8 mouse cellular contexts compared by ENCODE assay signal in genomic region chr6:6955395-6955763, GRCm38 (mm10). TPM values are rescaled to one million over a fixed set of nuclear protein-coding genes. Genes with fewer than 3 reads are reported as not detected.
DNase-seq lines count a peak whose midpoint lies in the region; ATAC-seq and TF ChIP-seq lines count a peak whose summit lies in the region.

No protein-coding gene starts in this region.

- no peak for TF ChIP-seq EP300 in CH12.LX (IDR thresholded peaks at IDR 0.05; ENCODE audit: low read length)
- no peak for TF ChIP-seq EP300 in liver, embryonic 14.5 days (IDR thresholded peaks at IDR 0.05; ENCODE audit: low read depth)

- no peak for TF ChIP-seq RAD21 in CH12.LX (IDR thresholded peaks at IDR 0.05; ENCODE audit: low read depth, low read length)

- TF ChIP-seq POLR2A in CH12.LX (IDR thresholded peaks at IDR 0.05; ENCODE audit: low read depth, low read length), result no peak

- H3K4me3 ChIP-seq in gastrocnemius, adult 2 months, result peak overlapping the region; percentile 96
- H3K4me3 ChIP-seq in CH12.LX (replicated peaks in 1 of 3; ENCODE audit: low read depth in 2 of 3, low read length in 2 of 3, poor library complexity in 1 of 3), result peak overlapping the region; percentile 37 to 72 (median 49)
- peak overlapping the region; percentile 67 for H3K4me3 ChIP-seq in forebrain, embryonic 14.5 days (ENCODE audit: low read depth, low read length)
- H3K4me3 ChIP-seq in liver, embryonic 14.5 days (ENCODE audit: insufficient read depth in 1 of 2, low read depth in 2 of 2, low read length in 2 of 2), result peak overlapping the region; percentile 74 to 96

- TF ChIP-seq CTCF in gastrocnemius, adult 2 months (IDR thresholded peaks at IDR 0.05), result no peak
- no peak for TF ChIP-seq CTCF in CH12.LX (conservative IDR thresholded peaks at IDR 0.05 in 1 of 2, IDR thresholded peaks at IDR 0.05 in 1 of 2; ENCODE audit: low read depth in 2 of 2, low read length in 2 of 2)
- TF ChIP-seq CTCF in liver, embryonic 14.5 days (IDR thresholded peaks at IDR 0.05; ENCODE audit: low read depth), result no peak

- in situ Hi-C loops in CH12.LX (cut with MboI; ENCODE audit: low pct_ligation_motif_present, low pct_unique_long_range_greater_than_20kb, low sequenced_read_pairs), result no loop called here

- H3K4me2 ChIP-seq in CH12.LX (ENCODE audit: insufficient read depth, low read depth, poor library complexity, severe bottlenecking), result peak overlapping the region; percentile 89
- peak overlapping the region; percentile 60 for H3K4me2 ChIP-seq in forebrain, embryonic 14.5 days (ENCODE audit: low read length)
- peak overlapping the region; percentile 77 for H3K4me2 ChIP-seq in liver, embryonic 14.5 days (ENCODE audit: low read depth)

- H3K4me1 ChIP-seq in CH12.LX (ENCODE audit: control insufficient read depth in 1 of 2, insufficient read depth in 2 of 2), result no peaks in the 10 kb centered on the region
- H3K4me1 ChIP-seq in forebrain, embryonic 14.5 days (ENCODE audit: control insufficient read depth, insufficient read depth, low read length), result peaks cover 4% of the 10 kb centered on the region; the same call in 1 of the 2 replicates
- H3K4me1 ChIP-seq in liver, embryonic 14.5 days (replicated peaks; ENCODE audit: control insufficient read depth in 2 of 2, insufficient read depth in 2 of 2, low read length in 1 of 2), result peaks cover 0 to 2% of the 10 kb centered on the region in 2 experiments; a peak in 2 of 4 replicates

- 40% methylated on average over 6 of the region's 6 CpGs for WGBS in forebrain, embryonic 14.5 days
- 48% methylated on average over 6 of the region's 6 CpGs for WGBS in liver, embryonic 14.5 days (ENCODE audit: insufficient replicate concordance)

- no peaks in the 10 kb centered on the region for H3K79me2 ChIP-seq in CH12.LX (replicated peaks; ENCODE audit: control insufficient read depth, extremely low read depth, insufficient read depth, poor library complexity, severe bottlenecking)

- H3K27ac ChIP-seq in gastrocnemius, adult 2 months, result peak overlapping the region; percentile 89
- H3K27ac ChIP-seq in CH12.LX (ENCODE audit: insufficient read depth, low read depth), result no peak overlapping the region
- H3K27ac ChIP-seq in forebrain, embryonic 14.5 days (ENCODE audit: low read depth, low read length), result no peak overlapping the region
- no peak overlapping the region for H3K27ac ChIP-seq in liver, embryonic 14.5 days

- H3K9ac ChIP-seq in CH12.LX (ENCODE audit: insufficient read depth, low read depth), result peak overlapping the region; percentile 57; the same call in 1 of the 2 replicates
- peak overlapping the region; percentile 49; the same call in 1 of the 2 replicates for H3K9ac ChIP-seq in forebrain, embryonic 14.5 days (ENCODE audit: low read length)
- peak overlapping the region; percentile 9 for H3K9ac ChIP-seq in liver, embryonic 14.5 days (replicated peaks)

- H3K9me3 ChIP-seq in CH12.LX (replicated peaks; ENCODE audit: low read length), result no peaks in the 10 kb centered on the region
- H3K9me3 ChIP-seq in forebrain, embryonic 14.5 days (replicated peaks; ENCODE audit: control insufficient read depth, low read length), result no peaks in the 10 kb centered on the region
- H3K9me3 ChIP-seq in liver, embryonic 14.5 days (ENCODE audit: control insufficient read depth, low read length), result no peaks in the 10 kb centered on the region

- dilution Hi-C loops in CH12.LX (cut with MboI; ENCODE audit: extremely low pct_ligation_motif_present, extremely low pct_unique_long_range_greater_than_20kb, low sequenced_read_pairs), result no loop called here

- ATAC-seq in forebrain, embryonic 14.5 days, result peak; percentile 44
- ATAC-seq in liver, embryonic 14.5 days (ENCODE audit: insufficient read depth), result 0 out of 2 replicates have a peak, but pooled peaks have one; percentile 18

- no peak for DNase-seq in gastrocnemius, adult 2 months
- DNase-seq in gastrocnemius, postnatal 36 days, result no peak
- no peak for DNase-seq in CH12.LX (ENCODE audit: extremely low read depth)
- DNase-seq in forebrain, embryonic 14.5 days (ENCODE audit: low spot score), result no peak
- no peak for DNase-seq in liver, embryonic 14.5 days (ENCODE audit: low read depth in 3 of 3, low spot score in 3 of 3)
- DNase-seq in ovary, adult 18-20 months (ENCODE audit: low spot score), result no peak
- no peak for DNase-seq in urinary bladder, postnatal 10 days (ENCODE audit: low spot score)
- no peak for DNase-seq in layer of hippocampus, adult 18-20 months (ENCODE audit: low spot score in 2 of 2)

- no peaks in the 10 kb centered on the region for H3K27me3 ChIP-seq in CH12.LX (replicated peaks)
- 0 out of 2 replicates have a peak, but pooled peaks cover 5% of the 10 kb centered on the region for H3K27me3 ChIP-seq in forebrain, embryonic 14.5 days (replicated peaks; ENCODE audit: control insufficient read depth, insufficient read depth, low read length)
- H3K27me3 ChIP-seq in liver, embryonic 14.5 days (ENCODE audit: control insufficient read depth, insufficient read depth, low read length), result no peaks in the 10 kb centered on the region

- intact Hi-C loops in gastrocnemius, adult 2 months (cut with DNase I), result loop anchor here (10.0 kb wide), 1 partner anchor 381 kb away; the partner anchor contains the start of gene Sem1
- intact Hi-C loops in gastrocnemius, postnatal 36 days (cut with DNase I), result no loop called here

- peaks cover 0 to 6% of the 10 kb centered on the region in 2 experiments for H3K36me3 ChIP-seq in CH12.LX (replicated peaks in 1 of 2; ENCODE audit: control insufficient read depth in 1 of 2, insufficient read depth in 1 of 2, low read length in 1 of 2)
- no peaks in the 10 kb centered on the region for H3K36me3 ChIP-seq in forebrain, embryonic 14.5 days (ENCODE audit: control insufficient read depth, insufficient read depth, low read length)
- no peaks in the 10 kb centered on the region for H3K36me3 ChIP-seq in liver, embryonic 14.5 days (replicated peaks; ENCODE audit: control insufficient read depth, insufficient read depth, low read depth)

TF ChIP-seq in CH12.LX, 34 proteins besides CTCF, POLR2A, EP300 and RAD21:
- TF ChIP-seq USF1 (IDR thresholded peaks at IDR 0.05; ENCODE audit: low read depth, low read length) (no peak), E2F4 (IDR thresholded peaks at IDR 0.05; ENCODE audit: insufficient replicate concordance, low read depth, low read length) (no peak), ZC3H11A (IDR thresholded peaks at IDR 0.05; ENCODE audit: low read depth, low read length) (no peak), MAZ (IDR thresholded peaks at IDR 0.05; ENCODE audit: low read depth, low read length) (no peak), ZMIZ1 (IDR thresholded peaks at IDR 0.05; ENCODE audit: low read depth, low read length) (no peak), MAX (IDR thresholded peaks at IDR 0.05; ENCODE audit: low read length) (no peak), GABPA (IDR thresholded peaks at IDR 0.05; ENCODE audit: insufficient replicate concordance, low read depth, low read length) (no peak), UBTF (IDR thresholded peaks at IDR 0.05; ENCODE audit: low read depth, low read length) (no peak), ZKSCAN1 (IDR thresholded peaks at IDR 0.05; ENCODE audit: borderline replicate concordance, low read depth, low read length) (no peak), MYC (IDR thresholded peaks at IDR 0.05; ENCODE audit: low read depth, low read length) (no peak), POLR2AphosphoS2 (IDR thresholded peaks at IDR 0.05; ENCODE audit: low read depth, low read length) (no peak), NRF1 (IDR thresholded peaks at IDR 0.05; ENCODE audit: low read depth, low read length) (no peak), ELF1 (IDR thresholded peaks at IDR 0.05; ENCODE audit: low read depth, low read length) (no peak), ZNF384 (IDR thresholded peaks at IDR 0.05; ENCODE audit: low read depth, low read length) (no peak), MXI1 (IDR thresholded peaks at IDR 0.05; ENCODE audit: low read depth, low read length) (no peak), SIN3A (IDR thresholded peaks at IDR 0.05; ENCODE audit: low read length) (no peak), CHD2 (IDR thresholded peaks at IDR 0.05; ENCODE audit: low read length) (no peak), SMC3 (IDR thresholded peaks at IDR 0.05; ENCODE audit: low read depth, low read length) (no peak)
TF ChIP-seq in CH12.LX: peak in this region for 0.

RNA-seq across cellular contexts. Expression of gene Sdhaf3, which starts 0.4 kb away (rescaled TPM):
- total RNA-seq in gastrocnemius, adult 2 months (2021), result 1 to 10 TPM; 4.8 to 6.6 TPM
- 1 to 10 TPM; 4.2 to 4.8 TPM for total RNA-seq in gastrocnemius, postnatal 36 days (2021)
- total RNA-seq in CH12.LX (2012; rRNA removed), result 5.9 and 6.0 TPM in 2 replicates
- 11.6 and 12.8 TPM in 2 replicates for total RNA-seq in CH12.LX (2014; rRNA removed)
- 8.8 and 10.0 TPM in 2 replicates for polyA plus RNA-seq in CH12.LX (2012; ENCODE audit: insufficient read length, low read depth)
- polyA plus RNA-seq in forebrain, embryonic 14.5 days (2014; fragmentation: Nextera tagmentation; extraction: Ambion mirVana), result 7.4 and 7.6 TPM in 2 replicates
- 0.47 and 0.85 TPM in 2 replicates for polyA plus RNA-seq in liver, embryonic 14.5 days (2012; rRNA removed)
- polyA plus RNA-seq in liver, embryonic 14.5 days (2014; fragmentation: Nextera tagmentation; extraction: Ambion mirVana), result 2.1 and 2.4 TPM in 2 replicates
- 1 to 10 TPM; 6.5 to 6.6 TPM for total RNA-seq in layer of hippocampus, adult 18-20 months (2021)
